Mouse (Mus musculus): ENCODE results near the gene Klhl5. TPM values are rescaled to one million over a fixed set of nuclear protein-coding genes. Genes with fewer than 3 reads are reported as not detected.
"Not testable (repeated sequence)": the region's sequence is repeated elsewhere in the genome, so short reads cannot be mapped to it uniquely, and the experiment has no call there.

The Klhl5 gene
- polyA plus RNA-seq, 1 experiment: 9.9 TPM

DNA sequence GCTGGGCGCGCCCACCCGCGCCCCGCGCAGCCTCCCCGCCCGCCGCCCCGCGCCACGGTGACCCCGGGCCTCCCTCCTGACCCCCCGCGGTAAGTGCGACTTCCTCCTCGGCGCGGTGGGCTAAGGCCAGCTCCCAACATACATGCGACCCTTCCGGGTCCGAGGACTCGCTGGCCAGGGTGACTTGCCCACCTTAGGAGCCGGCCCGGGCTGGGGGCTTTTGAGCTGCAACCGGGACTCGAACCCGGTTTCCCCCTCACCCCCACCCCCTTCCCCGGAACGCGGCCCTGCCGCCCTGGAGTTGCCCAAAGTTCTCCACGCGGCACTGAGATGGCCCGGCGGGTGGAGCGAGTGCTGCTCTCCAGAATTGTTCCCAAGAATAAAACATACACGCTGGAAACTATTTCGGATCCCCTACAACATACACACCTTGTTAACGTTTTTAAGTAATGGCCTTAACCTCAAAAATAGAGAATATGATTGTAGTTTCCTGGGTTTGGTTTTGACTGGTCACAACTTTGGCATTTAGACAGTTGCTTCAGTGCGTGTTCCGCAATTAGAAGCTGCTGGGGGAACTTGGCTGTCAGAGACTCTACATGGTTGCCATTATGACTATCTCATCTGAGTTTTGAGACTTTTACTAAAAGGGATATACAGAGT, 564 bp downstream of the Klhl5 start:
- peak overlapping the region; percentile 43 for H3K4me3 ChIP-seq (ENCODE audit: insufficient read depth, poor library complexity, severe bottlenecking)
- H3K79me2 ChIP-seq (ENCODE audit: control insufficient read depth, insufficient read depth): no peaks in the 10 kb centered on the region
- peak overlapping the region; percentile 87 for H3ac ChIP-seq (ENCODE audit: control insufficient read depth, insufficient read length, low read depth)
- H3K79me3 ChIP-seq (ENCODE audit: low read depth): no peaks in the 10 kb centered on the region
- TF ChIP-seq MYOG (IDR thresholded peaks at IDR 0.05; ENCODE audit: control insufficient read depth, extremely low read depth, insufficient read length) (no peak), MYOD1 (IDR thresholded peaks at IDR 0.05; ENCODE audit: control insufficient read depth, insufficient read length, low read depth) (no peak), CTCF (IDR thresholded peaks at IDR 0.05; ENCODE audit: control insufficient read depth, insufficient read depth, insufficient read length) (no peak), USF1 (IDR thresholded peaks at IDR 0.05; ENCODE audit: low read depth) (no peak), MAX (IDR thresholded peaks at IDR 0.05) (no peak), CEBPB (IDR thresholded peaks at IDR 0.05; ENCODE audit: low read depth) (no peak), FOSL1 (IDR thresholded peaks at IDR 0.05; ENCODE audit: insufficient read depth, low read length, poor library complexity, severe bottlenecking) (no peak)
- H3K36me3 ChIP-seq (ENCODE audit: control insufficient read depth, insufficient read depth): no peaks in the 10 kb centered on the region
- no peaks in the 10 kb centered on the region for H3K27me3 ChIP-seq (ENCODE audit: control insufficient read depth, insufficient read depth, insufficient read length)

DNA sequence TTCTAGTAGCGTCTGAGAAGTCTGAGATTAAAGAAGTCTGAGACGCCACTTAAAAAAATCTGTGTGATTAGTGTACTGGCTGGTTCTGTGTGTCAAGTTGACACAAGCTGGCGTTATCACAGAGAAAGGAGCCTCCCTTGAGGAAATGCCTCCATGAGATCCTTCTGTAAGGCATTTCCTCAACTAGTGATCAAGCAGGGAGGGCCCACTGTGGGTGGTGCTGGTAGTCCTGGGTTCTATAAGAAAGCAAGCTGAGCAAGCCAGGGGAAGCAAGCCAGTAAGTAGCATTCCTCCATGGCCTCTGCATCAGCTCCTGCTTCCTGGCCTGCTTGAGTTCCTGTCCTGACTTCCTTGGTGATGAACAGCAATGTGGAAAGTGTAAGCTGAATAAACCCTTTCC, 4.9 kb downstream of the Klhl5 start:
- H3K79me3 ChIP-seq (ENCODE audit: low read depth); H3K4me3 ChIP-seq (ENCODE audit: insufficient read depth, poor library complexity, severe bottlenecking); H3ac ChIP-seq (ENCODE audit: control insufficient read depth, insufficient read length, low read depth); H3K36me3 ChIP-seq (ENCODE audit: control insufficient read depth, insufficient read depth); H3K79me2 ChIP-seq (ENCODE audit: control insufficient read depth, insufficient read depth); H3K27me3 ChIP-seq (ENCODE audit: control insufficient read depth, insufficient read depth, insufficient read length): not testable (repeated sequence)

DNA sequence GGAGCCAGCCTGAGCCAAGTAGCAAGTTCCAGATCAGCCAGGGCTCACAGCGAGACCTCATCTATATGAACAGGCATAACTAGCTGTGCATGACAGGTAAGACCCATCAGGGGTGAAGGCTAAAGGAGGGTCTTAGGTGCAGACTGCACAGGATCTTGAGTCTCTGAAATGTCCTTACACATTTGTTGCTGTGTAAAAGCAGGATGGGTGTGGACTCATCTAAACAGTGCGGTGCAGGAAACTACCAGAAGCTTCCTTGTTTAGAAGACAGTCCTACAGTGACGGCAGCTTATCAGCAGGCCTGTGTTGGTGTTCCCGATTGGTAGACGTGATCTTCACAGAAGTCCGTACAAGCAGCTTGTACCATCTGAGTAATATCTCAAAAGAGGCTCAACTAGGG, 6.0 kb downstream of the Klhl5 start:
- Histone ChIP-seq H3K27me3 (ENCODE audit: control insufficient read depth, insufficient read depth, insufficient read length) (no peaks in the 10 kb centered on the region), H3K79me3 (ENCODE audit: low read depth) (no peaks in the 10 kb centered on the region), H3K79me2 (ENCODE audit: control insufficient read depth, insufficient read depth) (no peaks in the 10 kb centered on the region), H3ac (ENCODE audit: control insufficient read depth, insufficient read length, low read depth) (no peak overlapping the region), H3K36me3 (ENCODE audit: control insufficient read depth, insufficient read depth) (no peaks in the 10 kb centered on the region), H3K4me3 (ENCODE audit: insufficient read depth, poor library complexity, severe bottlenecking) (no peak overlapping the region)
- TF ChIP-seq CEBPB (IDR thresholded peaks at IDR 0.05; ENCODE audit: low read depth) (no peak), FOSL1 (IDR thresholded peaks at IDR 0.05; ENCODE audit: insufficient read depth, low read length, poor library complexity, severe bottlenecking) (no peak), MYOD1 (IDR thresholded peaks at IDR 0.05; ENCODE audit: control insufficient read depth, insufficient read length, low read depth) (no peak), USF1 (IDR thresholded peaks at IDR 0.05; ENCODE audit: low read depth) (no peak), CTCF (IDR thresholded peaks at IDR 0.05; ENCODE audit: control insufficient read depth, insufficient read depth, insufficient read length) (no peak), MYOG (IDR thresholded peaks at IDR 0.05; ENCODE audit: control insufficient read depth, extremely low read depth, insufficient read length) (no peak), MAX (IDR thresholded peaks at IDR 0.05) (no peak)

DNA sequence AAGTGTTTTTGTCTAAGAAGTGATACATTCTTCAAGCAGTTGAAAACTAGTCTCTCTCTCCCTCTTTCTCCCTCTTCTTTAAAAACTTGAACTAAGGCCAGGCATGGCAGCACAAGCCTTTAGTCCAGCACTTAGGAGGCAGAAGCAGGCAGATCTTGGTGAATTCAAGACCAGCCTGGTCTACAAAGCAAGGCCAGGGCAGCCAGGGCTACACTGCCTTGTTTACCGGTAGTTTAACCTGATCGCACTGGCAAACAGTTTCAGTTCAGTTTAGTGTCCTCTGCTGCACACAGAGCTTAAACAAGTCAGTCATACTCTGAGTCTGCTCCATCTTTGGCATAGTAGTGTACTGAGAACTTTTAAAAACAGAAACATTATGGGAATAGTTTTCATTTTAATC, 9.4 kb downstream of the Klhl5 start:
- no peak for TF ChIP-seq USF1 (IDR thresholded peaks at IDR 0.05; ENCODE audit: low read depth)
- no peak for TF ChIP-seq MYOD1 (IDR thresholded peaks at IDR 0.05; ENCODE audit: control insufficient read depth, insufficient read length, low read depth)
- TF ChIP-seq MYOG (IDR thresholded peaks at IDR 0.05; ENCODE audit: control insufficient read depth, extremely low read depth, insufficient read length): no peak
- TF ChIP-seq FOSL1 (IDR thresholded peaks at IDR 0.05; ENCODE audit: insufficient read depth, low read length, poor library complexity, severe bottlenecking): no peak
- no peak for TF ChIP-seq CTCF (IDR thresholded peaks at IDR 0.05; ENCODE audit: control insufficient read depth, insufficient read depth, insufficient read length)
- no peak for TF ChIP-seq CEBPB (IDR thresholded peaks at IDR 0.05; ENCODE audit: low read depth)
- TF ChIP-seq MAX (IDR thresholded peaks at IDR 0.05): no peak
- H3K4me3 ChIP-seq (ENCODE audit: insufficient read depth, poor library complexity, severe bottlenecking): no peak overlapping the region

DNA sequence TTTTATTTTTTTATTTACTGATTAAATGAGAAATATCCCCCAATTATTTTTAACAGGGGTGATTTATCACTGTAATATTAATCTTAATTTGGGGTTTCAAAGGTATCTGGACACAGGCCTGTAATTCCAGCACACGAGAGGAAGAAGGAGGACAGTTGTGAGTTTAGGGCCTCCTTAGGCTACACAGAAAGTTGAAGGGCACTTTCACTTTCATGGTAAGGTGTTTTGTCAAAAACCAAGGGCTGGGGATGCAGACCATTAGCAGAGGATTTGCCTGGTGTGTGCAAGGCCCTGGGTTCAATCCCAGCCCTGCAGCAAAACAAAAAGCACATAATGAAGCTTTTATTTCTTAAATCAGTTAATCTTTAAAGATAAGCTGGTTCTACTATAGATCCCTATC, 12.2 kb downstream of the Klhl5 start:
- Histone ChIP-seq H3K79me3 (ENCODE audit: low read depth) (no peaks in the 10 kb centered on the region), H3K4me3 (ENCODE audit: insufficient read depth, poor library complexity, severe bottlenecking) (no peak overlapping the region), H3K79me2 (ENCODE audit: control insufficient read depth, insufficient read depth) (no peaks in the 10 kb centered on the region), H3ac (ENCODE audit: control insufficient read depth, insufficient read length, low read depth) (no peak overlapping the region), H3K27me3 (ENCODE audit: control insufficient read depth, insufficient read depth, insufficient read length) (no peaks in the 10 kb centered on the region), H3K36me3 (ENCODE audit: control insufficient read depth, insufficient read depth) (no peaks in the 10 kb centered on the region)
- TF ChIP-seq CEBPB (IDR thresholded peaks at IDR 0.05; ENCODE audit: low read depth) (no peak), FOSL1 (IDR thresholded peaks at IDR 0.05; ENCODE audit: insufficient read depth, low read length, poor library complexity, severe bottlenecking) (no peak), USF1 (IDR thresholded peaks at IDR 0.05; ENCODE audit: low read depth) (no peak), MYOD1 (IDR thresholded peaks at IDR 0.05; ENCODE audit: control insufficient read depth, insufficient read length, low read depth) (no peak), MYOG (IDR thresholded peaks at IDR 0.05; ENCODE audit: control insufficient read depth, extremely low read depth, insufficient read length) (no peak), CTCF (IDR thresholded peaks at IDR 0.05; ENCODE audit: control insufficient read depth, insufficient read depth, insufficient read length) (no peak), MAX (IDR thresholded peaks at IDR 0.05) (no peak)

More for the DNA sequence above, 9.4 kb downstream of the Klhl5 start:
- no peak overlapping the region for H3ac ChIP-seq (ENCODE audit: control insufficient read depth, insufficient read length, low read depth)
- H3K27me3 ChIP-seq (ENCODE audit: control insufficient read depth, insufficient read depth, insufficient read length): no peaks in the 10 kb centered on the region
- no peaks in the 10 kb centered on the region for H3K79me2 ChIP-seq (ENCODE audit: control insufficient read depth, insufficient read depth)
- H3K79me3 ChIP-seq (ENCODE audit: low read depth): no peaks in the 10 kb centered on the region
- H3K36me3 ChIP-seq (ENCODE audit: control insufficient read depth, insufficient read depth): no peaks in the 10 kb centered on the region

DNA sequence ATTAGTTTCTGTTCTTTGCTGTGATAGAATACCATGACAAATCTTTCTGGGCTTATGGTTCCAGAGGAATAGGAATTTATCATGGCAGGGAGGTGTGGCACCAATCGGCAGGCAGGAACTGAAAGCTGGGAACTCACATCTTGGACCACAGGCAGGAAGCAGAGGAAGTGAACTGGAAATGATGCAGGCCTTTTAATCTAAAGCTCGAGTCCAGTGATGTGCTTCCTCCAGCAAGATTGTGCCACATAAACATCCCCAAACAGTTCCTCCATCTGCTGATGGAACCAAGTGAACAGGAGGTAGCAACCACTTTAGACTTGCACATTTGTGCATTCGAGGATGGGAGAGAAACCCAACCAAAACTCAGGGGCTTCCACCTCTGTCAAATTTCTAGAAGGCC, 12.6 kb downstream of the Klhl5 start:
- H3K79me2 ChIP-seq (ENCODE audit: control insufficient read depth, insufficient read depth): no peaks in the 10 kb centered on the region
- H3K27me3 ChIP-seq (ENCODE audit: control insufficient read depth, insufficient read depth, insufficient read length): no peaks in the 10 kb centered on the region
- no peak overlapping the region for H3K4me3 ChIP-seq (ENCODE audit: insufficient read depth, poor library complexity, severe bottlenecking)
- no peaks in the 10 kb centered on the region for H3K79me3 ChIP-seq (ENCODE audit: low read depth)
- H3K36me3 ChIP-seq (ENCODE audit: control insufficient read depth, insufficient read depth): no peaks in the 10 kb centered on the region
- no peak overlapping the region for H3ac ChIP-seq (ENCODE audit: control insufficient read depth, insufficient read length, low read depth)
- TF ChIP-seq FOSL1 (IDR thresholded peaks at IDR 0.05; ENCODE audit: insufficient read depth, low read length, poor library complexity, severe bottlenecking): no peak
- no peak for TF ChIP-seq MAX (IDR thresholded peaks at IDR 0.05)
- no peak for TF ChIP-seq CTCF (IDR thresholded peaks at IDR 0.05; ENCODE audit: control insufficient read depth, insufficient read depth, insufficient read length)
- TF ChIP-seq USF1 (IDR thresholded peaks at IDR 0.05; ENCODE audit: low read depth): no peak
- TF ChIP-seq CEBPB (IDR thresholded peaks at IDR 0.05; ENCODE audit: low read depth): no peak

All from C2C12 (cell line).